Mouse (Mus musculus) intestine, embryonic 14.5 days (tissue): ENCODE results near the gene Zfp398. TPM values are rescaled to one million over a fixed set of nuclear protein-coding genes. Genes with fewer than 3 reads are reported as not detected.

Experiments used
- ATAC-seq: fragments of 200-750 bp; cut with Nextera tagmentation; replicated peaks from 2 replicates; pipeline ENCODE4 v1.8.0; 2017; ENCODE audit warnings: low read depth, moderate number of reproducible peaks, moderate TSS enrichment, moderate library complexity; ENCODE audit not compliant: low FRiP score, low TSS enrichment
- DNase-seq: peaks from one replicate; pipeline ENCODE4 v3.0.0-alpha.2; 2018; ENCODE audit warnings: low spot score
- H3K27ac ChIP-seq: fragments of 300-500 bp; sonication (generic); 2 replicates; pipeline ENCODE4 v1.5.1; 2014; ENCODE audit warnings: low read depth, mild to moderate bottlenecking, control low read depth
- H3K27me3 ChIP-seq: fragments of 300-500 bp; sonication (generic); replicated peaks from 2 replicates; pipeline ENCODE4 v1.6.1; 2014; ENCODE audit warnings: low read length, control low read depth; ENCODE audit not compliant: control insufficient read depth, insufficient read depth
- H3K36me3 ChIP-seq: fragments of 300-500 bp; sonication (generic); 2 replicates; pipeline ENCODE4 v1.6.1; 2014; ENCODE audit warnings: low read length, control low read depth; ENCODE audit not compliant: control insufficient read depth, insufficient read depth
- H3K4me1 ChIP-seq: fragments of 300-500 bp; sonication (generic); replicated peaks from 2 replicates; pipeline ENCODE4 v1.6.1; 2014; ENCODE audit warnings: low read length, control low read depth, mixed read lengths; ENCODE audit not compliant: control insufficient read depth, insufficient read depth
- H3K4me2 ChIP-seq: fragments of 300-500 bp; sonication (generic); 2 replicates; pipeline ENCODE4 v1.6.1; 2014; ENCODE audit warnings: low read length
- H3K4me3 ChIP-seq: fragments of 300-500 bp; sonication (generic); 2 replicates; pipeline ENCODE4 v1.5.1; 2014; ENCODE audit warnings: low read depth, low read length, control low read depth, mixed read lengths
- H3K9ac ChIP-seq: fragments of 300-500 bp; sonication (generic); 2 replicates; pipeline ENCODE4 v1.6.1; 2014; ENCODE audit warnings: mild to moderate bottlenecking, low read length
- H3K9me3 ChIP-seq: fragments of 300-500 bp; sonication (generic); 2 replicates; pipeline ENCODE4 v1.6.1; 2016; ENCODE audit warnings: low read length, control low read depth; ENCODE audit not compliant: control insufficient read depth
- WGBS: fragments of 180-500 bp; shearing (Covaris S2); extraction: QIAGEN DNeasy Blood & Tissue Kit; methylation state at CpG from one replicate; pipeline ENCODE4 v1.1.7; 2014; 5-methylcytosine and 5-hydroxymethylcytosine counted together
- microRNA counts: library from miRNA; unstranded; fragments of <30 nt; microRNA quantifications from one replicate; lab custom pipeline; 2016
- microRNA-seq: library from miRNA; unstranded; fragments of <30 nt; microRNA quantifications from one replicate; pipeline ENCODE4, GENCODE M21; 2016
- polyA plus RNA-seq: library from polyadenylated mRNA; unstranded; fragments of >200 nt; fragmentation: Nextera tagmentation; extraction: Ambion mirVana; gene quantifications from 2 replicates; pipeline ENCODE4 v1.2.1, GENCODE M21; 2014

Gene Zfp398
- polyA plus RNA-seq, 1 experiment from 2014 or later = 9.0 TPM

- Histone ChIP-seq H3K36me3 (0 out of 2 replicates have a peak, but pooled peaks cover 5% of the 10 kb centered on the region), H3K9ac (no peak overlapping the region), H3K27ac (no peak overlapping the region), H3K4me3 (no peak overlapping the region), H3K9me3 (no peaks in the 10 kb centered on the region), H3K27me3 (no peaks in the 10 kb centered on the region), H3K4me2 (no peak overlapping the region), H3K4me1 (no peaks in the 10 kb centered on the region)
- no peak for DNase-seq
- ATAC-seq = peak; percentile 32; the same call in 1 of the 2 replicates
- 47% methylated on average over 3 of the region's 3 CpGs for WGBS
These were observed 77.5 kb downstream of the Zfp398 start for GRCm38 (mm10) chr6:47912991-47913390.

- 71% methylated on average over 5 of the region's 5 CpGs for WGBS
- H3K36me3 ChIP-seq = no peaks in the 10 kb centered on the region
- no peaks in the 10 kb centered on the region for H3K9me3 ChIP-seq
- H3K27me3 ChIP-seq = no peaks in the 10 kb centered on the region
- H3K4me2 ChIP-seq = no peak overlapping the region
- no peak overlapping the region for H3K27ac ChIP-seq
- peaks cover 10% of the 10 kb centered on the region for H3K4me1 ChIP-seq
- ATAC-seq (no peak), DNase-seq (no peak)
- H3K4me3 ChIP-seq = no peak overlapping the region
- H3K9ac ChIP-seq = no peak overlapping the region
These were observed 81.6 kb downstream of the Zfp398 start for GRCm38 (mm10) chr6:47917051-47917450.

GRCm38 (mm10) chr6:47918768-47919274 lies 83.4 kb downstream of the Zfp398 start:
- DNase-seq = no peak
- no peaks in the 10 kb centered on the region for H3K9me3 ChIP-seq
- H3K27me3 ChIP-seq = no peaks in the 10 kb centered on the region
- no peak overlapping the region for H3K4me3 ChIP-seq
- no peak overlapping the region for H3K27ac ChIP-seq
- peaks cover 15% of the 10 kb centered on the region for H3K4me1 ChIP-seq
- H3K36me3 ChIP-seq = no peaks in the 10 kb centered on the region
- H3K4me2 ChIP-seq = no peak overlapping the region
- no peak overlapping the region for H3K9ac ChIP-seq
- WGBS = 77% methylated on average over 3 of the region's 3 CpGs
- no peak for ATAC-seq

GRCm38 (mm10) chr6:47919646-47920446 lies 84.4 kb downstream of the Zfp398 start:
- Histone ChIP-seq H3K4me1 (peaks cover 15% of the 10 kb centered on the region), H3K9ac (peak overlapping the region; percentile 86), H3K36me3 (no peaks in the 10 kb centered on the region), H3K27me3 (no peaks in the 10 kb centered on the region), H3K4me3 (peak overlapping the region; percentile 99), H3K9me3 (no peaks in the 10 kb centered on the region), H3K27ac (peak overlapping the region; percentile 96; the same call in 1 of the 2 replicates), H3K4me2 (peak overlapping the region; percentile 53)
- ATAC-seq (peak; percentile 20), DNase-seq (no peak)
- 27% methylated on average over 11 of the region's 11 CpGs for WGBS

GRCm38 (mm10) chr6:47920447-47921340 lies 85.2 kb downstream of the Zfp398 start, which contains the start of gene Zfp212:
Gene Zfp212, plus strand, starts transcription at chr6:47920476.
- DNase-seq (peak; percentile 97), ATAC-seq (peak; percentile 93)
- H3K9ac ChIP-seq = peak within 1 kb of the TSS; percentile 86
- H3K36me3 ChIP-seq = no peaks in the 10 kb centered on the region
- H3K4me3 ChIP-seq = peak within 1 kb of the TSS; percentile 99
- under 1% methylated on average over 60 of the region's 67 CpGs for WGBS
- H3K4me2 ChIP-seq = peak within 1 kb of the TSS; percentile 90
- peaks cover 15% of the 10 kb centered on the region for H3K4me1 ChIP-seq
- H3K27me3 ChIP-seq = no peaks in the 10 kb centered on the region
- peak within 1 kb of the TSS; percentile 96 for H3K27ac ChIP-seq
- H3K9me3 ChIP-seq = no peaks in the 10 kb centered on the region

MicroRNAs encoded within 50 kb of the gene (microRNA counts, 519-probe panel; counts per million panel counts)
- not detected for microRNA mmu-miR-704 (lab: Ali Mortazavi, UCI)

Small RNA genes lying within 50 kb of the gene (microRNA-seq; reads per million reads assigned to microRNA genes)
- not detected for gene Mir704

Other genes with a start within 250 kb of the Zfp398 start
- 75.4 and 78.2 TPM in 2 replicates for gene Ezh2, start 240.3 kb upstream of the Zfp398 start, polyA plus RNA-seq
- gene Pdia4, start 22.2 kb upstream of the Zfp398 start, polyA plus RNA-seq = 266 and 279 TPM in 2 replicates
- gene Zfp786, start 4.8 kb upstream of the Zfp398 start, polyA plus RNA-seq = 3.5 and 3.6 TPM in 2 replicates
- gene Zfp282, start 41.5 kb downstream of the Zfp398 start, polyA plus RNA-seq = 10.3 and 11.1 TPM in 2 replicates
- gene Zfp212, start 84.8 kb downstream of the Zfp398 start, polyA plus RNA-seq = 13.4 and 15.9 TPM in 2 replicates
- gene Zfp956, start 117.7 kb downstream of the Zfp398 start, polyA plus RNA-seq = 9.7 and 11.1 TPM in 2 replicates
- 8.7 and 10.5 TPM in 2 replicates for gene Zfp777, start 213.2 kb downstream of the Zfp398 start, polyA plus RNA-seq